Mouse (Mus musculus): ENCODE measurements around the gene St7l.

Gene St7l

GRCm38 (mm10) chr3:104965070-104965855 is 101.5 kb downstream of the St7l start:
- no peak for DNase-seq

DNA sequence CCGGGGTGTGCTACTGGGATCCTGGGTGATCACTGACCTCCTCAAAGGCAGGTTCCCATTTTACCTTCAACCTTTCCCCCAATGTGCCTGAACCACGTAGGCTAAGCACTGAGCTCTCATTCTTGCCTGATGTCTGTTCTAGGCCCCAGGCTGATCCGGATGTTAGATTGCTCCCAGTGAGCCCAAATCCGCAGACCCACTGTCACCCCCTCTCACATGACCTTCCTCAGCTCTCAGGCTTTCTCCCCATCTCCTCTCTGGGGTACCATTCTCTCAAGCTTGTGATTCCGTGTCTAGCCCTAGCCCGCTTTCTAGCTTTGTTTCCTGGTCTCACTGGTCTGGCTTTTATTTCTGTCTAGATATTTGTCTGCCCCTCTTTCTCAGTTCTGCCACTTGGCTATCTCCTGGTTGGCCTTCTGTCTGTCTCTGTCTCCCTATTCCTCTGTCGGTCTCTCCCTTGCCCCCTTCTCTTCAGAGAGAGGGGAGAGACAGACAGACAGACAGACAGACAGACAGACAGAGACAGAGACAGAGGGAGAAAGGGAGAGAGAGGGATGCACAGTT is 102.3 kb downstream of the St7l start:
- DNase-seq: no peak

- peak; percentile 97 for DNase-seq
These were observed 103.9 kb downstream of the St7l start for GRCm38 (mm10) chr3:104967548-104968300.

Data from lung, postnatal 10 days (tissue).